Mouse (Mus musculus): ENCODE data around the gene Memo1. TPM values are rescaled to one million over a fixed set of nuclear protein-coding genes. Genes with fewer than 3 reads are reported as not detected.

Gene Memo1
- total RNA-seq, 2 experiments from 2014 or later, result 61.2 to 61.7 TPM

Other genes starting within 250 kb of the Memo1 start
- gene Srd5a2, start 247.6 kb downstream of the Memo1 start, total RNA-seq (2021), result under 1 TPM in 1 of 2 experiments, not detected in 1; 0.30 TPM
- gene Dpy30, start 28.4 kb upstream of the Memo1 start, total RNA-seq (2021), result 10 to 100 TPM; 66.8 to 72.9 TPM
- 10 to 100 TPM; 78.8 to 81.0 TPM for gene Spast, start 43.5 kb upstream of the Memo1 start, total RNA-seq (2021)
- 10 to 100 TPM; 17.3 to 21.1 TPM for gene Slc30a6, start 100.1 kb upstream of the Memo1 start, total RNA-seq (2021)
- under 1 TPM; 0.11 to 0.14 TPM for gene Nlrc4, start 163.6 kb upstream of the Memo1 start, total RNA-seq (2021)
- gene Yipf4, start 194.0 kb upstream of the Memo1 start, total RNA-seq (2021), result 10 to 100 TPM; 74.0 to 86.6 TPM
- gene Birc6, start 232.8 kb upstream of the Memo1 start, total RNA-seq (2021), result 100 to 1,000 TPM; 138 to 143 TPM